Mouse (Mus musculus) forebrain, embryonic 14.5 days (tissue): Measurements from ENCODE around the gene Gm49776. TPM values are rescaled to one million over a fixed set of nuclear protein-coding genes. Genes with fewer than 3 reads are reported as not detected.

Source experiments
- ATAC-seq: fragments of 200-750 bp; cut with Nextera tagmentation; 2 replicates; pipeline ENCODE4 v1.8.0; 2017; ENCODE audit warnings: mild to moderate bottlenecking, moderate library complexity
- DNase-seq: peaks from one replicate; pipeline ENCODE4 v3.0.0-alpha.2; 2015; ENCODE audit warnings: low spot score
- H3K27ac ChIP-seq: fragments of 300-500 bp; sonication (generic); 2 replicates; pipeline ENCODE4 v1.5.1; 2014; ENCODE audit warnings: low read depth, mild to moderate bottlenecking, control low read depth, low read length, moderate library complexity
- H3K27me3 ChIP-seq: fragments of 300-500 bp; sonication (generic); replicated peaks from 2 replicates; pipeline ENCODE4 v1.6.1; 2014; ENCODE audit warnings: low read length, control low read depth, mixed read lengths; ENCODE audit not compliant: control insufficient read depth, insufficient read depth
- H3K36me3 ChIP-seq: fragments of 300-500 bp; sonication (generic); 2 replicates; pipeline ENCODE4 v1.6.1; 2014; ENCODE audit warnings: low read length, control low read depth; ENCODE audit not compliant: control insufficient read depth, insufficient read depth
- H3K4me1 ChIP-seq: fragments of 300-500 bp; sonication (generic); 2 replicates; pipeline ENCODE4 v1.6.1; 2014; ENCODE audit warnings: antibody characterized with exemption, low read length, control low read depth; ENCODE audit not compliant: control insufficient read depth, insufficient read depth
- H3K4me2 ChIP-seq: fragments of 300-500 bp; sonication (generic); 2 replicates; pipeline ENCODE4 v1.6.1; 2014; ENCODE audit warnings: mild to moderate bottlenecking, control low read depth, low read length
- H3K4me3 ChIP-seq: fragments of 300-500 bp; sonication (generic); 2 replicates; pipeline ENCODE4 v1.5.1; 2014; ENCODE audit warnings: low read depth, low read length, control low read depth
- H3K9ac ChIP-seq: fragments of 300-500 bp; sonication (generic); 2 replicates; pipeline ENCODE4 v1.6.1; 2014; ENCODE audit warnings: mild to moderate bottlenecking, low read length, control low read depth, moderate library complexity
- H3K9me3 ChIP-seq: fragments of 300-500 bp; sonication (generic); replicated peaks from 2 replicates; pipeline ENCODE4 v1.6.1; 2016; ENCODE audit warnings: low read length, control low read depth, mixed read lengths; ENCODE audit not compliant: control insufficient read depth
- WGBS: fragments of 180-500 bp; shearing (Covaris S2); extraction: QIAGEN DNeasy Blood & Tissue Kit; methylation state at CpG from one replicate; pipeline ENCODE4 v1.1.7; 2014; 5-methylcytosine and 5-hydroxymethylcytosine counted together
- polyA plus RNA-seq: library from polyadenylated mRNA; unstranded; fragments of >200 nt; fragmentation: Nextera tagmentation; extraction: Ambion mirVana; gene quantifications from 2 replicates; pipeline ENCODE4 v1.2.1, GENCODE M21; 2014

Gene Gm49776
- polyA plus RNA-seq, 1 experiment from 2014 or later, result 1.8 TPM

DNA sequence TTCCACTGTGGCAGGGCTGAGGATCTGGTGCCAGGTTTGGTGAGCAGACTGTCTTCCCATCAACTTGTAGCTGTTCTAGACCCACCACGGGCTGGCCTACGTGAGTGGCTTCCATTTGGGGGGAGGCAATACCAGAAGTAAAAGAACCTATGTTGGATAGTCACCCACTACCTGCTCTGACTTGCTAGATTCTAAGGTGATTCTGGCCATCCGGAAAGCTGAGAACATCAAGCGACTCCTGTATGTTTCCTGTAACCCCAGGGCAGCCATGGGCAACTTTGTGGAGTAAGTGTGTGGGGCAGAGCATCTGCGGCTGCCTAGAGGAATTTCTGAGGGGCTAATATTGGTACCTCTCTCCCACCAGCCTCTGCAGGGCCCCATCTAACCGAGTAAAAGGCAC lies 5.4 kb downstream of the Gm49776 start:
- Histone ChIP-seq H3K4me3 (no peak overlapping the region), H3K4me1 (peaks cover 16% of the 10 kb centered on the region), H3K27ac (no peak overlapping the region), H3K36me3 (peaks cover 75% of the 10 kb centered on the region), H3K4me2 (no peak overlapping the region), H3K9me3 (no peaks in the 10 kb centered on the region), H3K9ac (no peak overlapping the region), H3K27me3 (no peaks in the 10 kb centered on the region)
- DNase-seq (no peak), ATAC-seq (no peak)
- 86% methylated on average over 6 of the region's 6 CpGs for WGBS

DNA sequence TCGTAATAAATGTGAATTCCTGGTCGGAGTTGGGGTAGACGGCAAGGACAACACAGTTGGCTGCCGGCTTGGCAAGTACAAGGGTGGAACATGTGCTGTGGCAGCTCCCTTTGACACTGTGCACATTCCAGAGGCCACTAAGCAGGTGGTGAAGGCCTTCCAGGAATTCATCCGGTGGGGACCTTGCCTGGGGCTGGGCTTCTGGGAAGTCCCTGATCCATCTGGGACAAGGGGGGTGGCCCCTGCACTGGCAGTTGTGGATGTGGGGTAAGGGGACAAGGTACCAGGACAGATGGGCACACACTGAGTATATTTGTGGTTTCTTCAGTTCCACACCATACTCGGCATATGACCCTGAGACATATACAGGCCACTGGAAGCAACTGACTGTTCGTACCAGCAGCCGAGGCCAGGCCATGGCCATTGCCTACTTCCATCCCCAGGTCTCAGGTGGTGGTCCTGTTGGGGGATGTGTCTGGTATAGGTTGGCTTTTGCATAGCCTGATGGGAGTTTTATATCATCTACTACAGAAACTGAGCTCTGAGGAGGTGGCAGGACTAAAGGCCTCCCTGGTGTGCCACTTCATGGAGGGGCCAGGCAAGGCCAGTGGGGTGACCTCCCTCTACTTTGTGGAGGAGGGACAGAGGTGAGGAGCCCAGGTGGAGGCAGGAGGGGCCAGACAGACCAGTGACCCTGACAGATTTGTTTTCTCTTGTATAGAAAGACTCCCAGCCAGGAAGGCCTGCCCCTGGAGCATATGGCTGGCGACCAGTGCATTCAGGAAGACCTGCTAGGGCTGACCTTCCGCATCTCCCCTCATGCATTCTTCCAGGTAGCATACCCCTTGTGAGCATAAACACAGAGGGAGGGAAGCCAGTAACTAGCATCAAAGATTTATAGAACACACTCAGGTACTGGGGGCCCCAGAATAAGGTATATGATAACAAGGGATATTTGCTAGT lies 7.0 kb downstream of the Gm49776 start:
- ATAC-seq (no peak), DNase-seq (no peak)
- 72% methylated on average over 10 of the region's 10 CpGs for whole genome bisulfite sequencing
- Histone ChIP-seq H3K27me3 (no peaks in the 10 kb centered on the region), H3K9ac (peak overlapping the region; percentile 94), H3K27ac (no peak overlapping the region), H3K4me3 (no peak overlapping the region), H3K9me3 (no peaks in the 10 kb centered on the region), H3K36me3 (peaks cover 69% of the 10 kb centered on the region), H3K4me1 (peaks cover 24% of the 10 kb centered on the region), H3K4me2 (peak overlapping the region; percentile 82)

DNA sequence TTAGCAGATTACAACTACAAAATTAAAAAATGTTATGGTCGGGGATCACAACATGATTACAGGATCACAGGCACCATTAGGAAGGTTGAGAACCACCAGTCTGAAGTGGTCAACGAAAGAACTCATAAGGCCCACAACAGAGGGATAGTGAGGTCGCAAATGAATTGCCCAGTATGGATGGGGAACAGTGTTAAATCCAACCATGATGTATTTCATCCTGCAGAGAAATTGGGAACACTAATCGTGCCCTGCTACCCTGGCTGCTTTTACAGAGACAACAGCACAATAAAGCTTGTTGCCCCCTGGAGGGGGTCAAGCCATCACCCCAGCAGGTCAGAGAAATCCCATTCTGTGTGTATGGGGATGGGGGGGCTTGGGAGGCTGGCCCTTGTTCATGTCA lies 7.9 kb downstream of the Gm49776 start:
- H3K9me3 ChIP-seq, result no peaks in the 10 kb centered on the region
- peak overlapping the region; percentile 95 for H3K4me3 ChIP-seq
- no peak overlapping the region for H3K27ac ChIP-seq
- whole genome bisulfite sequencing, result 57% methylated on average over 4 of the region's 4 CpGs
- peaks cover 24% of the 10 kb centered on the region for H3K4me1 ChIP-seq
- no peaks in the 10 kb centered on the region for H3K27me3 ChIP-seq
- DNase-seq, result no peak
- peak overlapping the region; percentile 82 for H3K4me2 ChIP-seq
- H3K36me3 ChIP-seq, result peaks cover 71% of the 10 kb centered on the region
- H3K9ac ChIP-seq, result peak overlapping the region; percentile 94
- no peak for ATAC-seq

DNA sequence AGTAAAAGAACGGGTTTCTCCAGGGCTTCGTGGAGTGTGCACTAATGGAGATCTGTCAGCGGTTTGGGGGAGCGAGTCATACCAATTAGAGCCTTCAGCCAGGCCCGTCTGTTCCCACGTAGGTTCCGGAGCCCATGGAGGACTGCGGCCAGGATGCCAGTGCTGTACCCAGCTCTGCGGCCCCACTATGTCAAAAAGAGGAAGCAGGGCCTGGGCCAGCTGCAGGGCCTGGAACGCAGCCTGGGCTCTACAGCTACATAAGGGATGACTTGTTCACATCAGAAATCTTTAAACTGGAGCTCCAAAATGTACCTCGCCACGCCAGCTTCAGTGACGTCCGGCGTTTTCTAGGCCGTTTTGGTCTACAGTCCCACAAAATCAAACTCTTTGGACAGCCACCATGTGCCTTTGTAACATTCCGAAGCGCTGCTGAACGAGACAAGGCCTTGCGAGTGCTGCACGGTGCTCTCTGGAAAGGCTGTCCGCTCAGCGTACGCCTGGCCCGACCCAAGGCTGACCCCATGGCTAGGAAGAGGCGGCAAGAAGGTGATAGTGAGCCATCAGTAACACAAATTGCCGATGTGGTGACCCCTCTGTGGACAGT lies 8.7 kb downstream of the Gm49776 start:
- Histone ChIP-seq H3K4me2 (peak overlapping the region; percentile 82), H3K9me3 (no peaks in the 10 kb centered on the region), H3K4me3 (peak overlapping the region; percentile 95), H3K9ac (peak overlapping the region; percentile 94), H3K4me1 (peaks cover 24% of the 10 kb centered on the region), H3K36me3 (peaks cover 72% of the 10 kb centered on the region), H3K27ac (peak overlapping the region; percentile 89), H3K27me3 (no peaks in the 10 kb centered on the region)
- no peak for DNase-seq
- ATAC-seq, result no peak; the same call in 1 of the 2 replicates
- WGBS, result 8% methylated on average over 27 of the region's 27 CpGs

DNA sequence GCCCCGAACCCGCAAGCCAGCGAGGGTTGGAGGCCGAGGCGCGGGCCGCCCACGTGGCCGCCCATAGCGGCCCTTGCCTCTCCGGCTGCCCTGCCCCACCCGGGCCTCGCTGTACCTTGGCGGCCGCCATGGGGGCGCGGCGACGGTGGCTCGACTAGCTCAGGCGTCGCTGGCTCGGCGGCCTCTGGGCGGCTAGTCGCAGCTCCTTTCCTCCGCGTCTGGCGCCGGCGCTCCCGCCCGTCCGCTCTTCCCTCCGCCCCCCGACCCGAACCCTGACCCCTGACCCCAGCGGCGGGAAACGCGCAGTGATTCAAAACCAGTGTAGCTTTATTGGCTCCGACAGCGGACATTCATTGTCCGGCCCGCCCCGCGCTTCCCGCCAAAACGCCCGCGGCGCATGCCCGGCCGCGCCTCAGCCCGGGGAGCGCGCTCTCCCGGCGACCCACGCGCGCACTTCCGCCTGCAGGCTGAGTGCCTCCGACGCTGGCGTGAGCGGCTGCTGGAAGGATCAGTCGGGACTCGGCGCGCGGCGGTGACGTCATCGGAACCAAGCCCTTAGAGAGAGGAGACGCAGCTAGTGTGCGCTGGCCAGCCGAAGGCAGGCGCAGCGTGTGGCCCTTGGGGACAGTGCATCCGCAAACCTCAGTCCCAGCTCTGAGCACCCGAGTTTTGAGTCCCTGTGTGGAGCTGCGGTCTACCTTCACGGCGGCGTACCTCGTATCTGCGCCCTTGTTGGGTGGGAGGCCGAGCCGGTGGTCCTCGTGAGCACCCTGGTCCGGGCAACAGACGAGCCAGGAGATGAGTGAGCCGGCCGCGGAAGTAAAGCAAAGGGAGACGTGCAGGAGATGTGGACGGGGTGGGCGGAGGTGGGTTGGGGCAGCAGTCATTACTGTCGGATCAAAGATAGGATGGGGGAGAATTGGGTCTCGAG lies 9.4 kb downstream of the Gm49776 start, which contains the start of the genes Trmt2a and Ranbp1:
Gene Trmt2a (plus strand): TSS at position 247 of the 931 bp plus-strand sequence.
Gene Ranbp1 (minus strand): TSS at position 300 of the 931 bp plus-strand sequence.
- ATAC-seq (peak; percentile 98), DNase-seq (peak; percentile 99)
- H3K4me2 ChIP-seq, result peak within 1 kb of the TSS; percentile 82
- H3K27ac ChIP-seq, result peak within 1 kb of the TSS; percentile 89
- under 1% methylated on average over 90 of the region's 102 CpGs for WGBS
- H3K4me1 ChIP-seq, result peaks cover 24% of the 10 kb centered on the region
- H3K9me3 ChIP-seq, result no peaks in the 10 kb centered on the region
- H3K36me3 ChIP-seq, result peaks cover 72% of the 10 kb centered on the region
- no peaks in the 10 kb centered on the region for H3K27me3 ChIP-seq
- H3K9ac ChIP-seq, result peak within 1 kb of the TSS; percentile 94
- peak within 1 kb of the TSS; percentile 95 for H3K4me3 ChIP-seq

- Histone ChIP-seq H3K9me3 (no peaks in the 10 kb centered on the region), H3K4me3 (peak overlapping the region; percentile 95), H3K9ac (peak overlapping the region; percentile 94), H3K27me3 (no peaks in the 10 kb centered on the region), H3K4me1 (peaks cover 24% of the 10 kb centered on the region), H3K36me3 (peaks cover 72% of the 10 kb centered on the region), H3K4me2 (peak overlapping the region; percentile 82), H3K27ac (peak overlapping the region; percentile 89)
- WGBS, result under 1% methylated on average over 33 of the region's 33 CpGs
- ATAC-seq, result 0 out of 2 replicates have a peak, but pooled peaks have one; percentile 0
- peak; percentile 41 for DNase-seq
Observed at GRCm38 (mm10) chr16:18247521-18248399, 10.4 kb downstream of the Gm49776 start.

DNA sequence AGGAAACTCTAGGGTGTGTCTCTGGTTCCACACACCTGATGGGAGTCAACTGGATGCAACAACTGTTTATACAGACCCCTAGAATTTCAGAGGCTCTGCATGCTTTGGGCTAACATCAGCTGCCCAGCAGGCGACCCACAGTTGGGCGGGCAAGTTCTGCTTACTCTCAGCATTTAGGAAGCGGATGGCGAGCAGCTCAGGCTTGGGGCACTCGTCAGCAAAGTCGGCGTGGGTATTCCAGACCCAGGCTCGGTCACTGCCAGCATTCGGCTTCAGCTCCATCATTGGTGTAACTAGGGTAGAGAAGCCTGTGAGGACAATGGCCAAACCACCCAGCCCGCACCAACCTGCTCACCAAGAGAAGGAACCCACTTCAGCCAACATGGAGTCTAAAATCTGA lies 16.5 kb downstream of the Gm49776 start:
- Histone ChIP-seq H3K4me1 (peaks cover under 1% of the 10 kb centered on the region), H3K27me3 (no peaks in the 10 kb centered on the region), H3K36me3 (peaks cover 89% of the 10 kb centered on the region), H3K4me2 (no peak overlapping the region), H3K27ac (no peak overlapping the region), H3K9me3 (no peaks in the 10 kb centered on the region), H3K4me3 (no peak overlapping the region), H3K9ac (no peak overlapping the region)
- 92% methylated on average over 10 of the region's 10 CpGs for WGBS
- ATAC-seq (no peak), DNase-seq (no peak)
